Mouse (Mus musculus) hindlimb bud, embryonic 11.5 days (tissue): ENCODE measurements around the gene Chd5.

Experiments used
- DNase-seq: peaks from one replicate; pipeline ENCODE4 v3.0.0-alpha.2; 2012; ENCODE audit warnings: low read depth, low spot score; ENCODE audit errors: extremely low spot score

Gene Chd5

GRCm38 (mm10) chr4:152432308-152432707 is 93.9 kb downstream of the Chd5 start:
- DNase-seq = no peak

- peak; percentile 64 for DNase-seq
These were observed 96.4 kb downstream of the Chd5 start for GRCm38 (mm10) chr4:152434836-152435235.

DNA sequence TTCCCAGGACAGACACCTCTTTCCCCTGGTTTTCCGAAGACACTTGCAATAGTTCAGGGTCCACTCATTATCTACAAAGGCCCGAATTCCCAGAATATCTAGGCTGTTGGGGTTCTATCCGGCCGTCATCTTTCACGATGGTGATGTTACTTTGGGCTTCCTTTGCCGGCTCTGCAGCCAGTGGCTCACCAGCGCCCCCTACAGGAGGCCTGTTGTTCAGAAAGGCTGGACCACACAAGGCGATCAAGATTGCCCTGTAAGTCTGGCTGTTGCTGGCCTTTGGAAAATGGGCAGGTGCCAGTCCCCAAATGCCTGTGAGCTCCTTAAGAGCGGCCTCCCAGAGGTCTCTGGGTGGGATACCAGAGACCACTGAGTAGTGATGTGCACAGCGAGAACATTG is 96.8 kb downstream of the Chd5 start:
- DNase-seq = peak; percentile 24
